Mouse (Mus musculus) kidney, adult 2 months (tissue): ENCODE data around the gene Atg16l2.

ENCODE experiments used
- CTCF ChIP-seq: fragments of 200-500 bp; conservative IDR thresholded peaks from 2 replicates; pipeline ENCODE4 v1.5.1; 2011; ENCODE audit warnings: low read depth, mild to moderate bottlenecking, control low read depth, low read length, moderate library complexity, mixed read lengths; ENCODE audit not compliant: insufficient read depth, insufficient read length
- POLR2A ChIP-seq: fragments of 200-500 bp; IDR thresholded peaks from one replicate; pipeline ENCODE4 v1.6.1; 2011; ENCODE audit warnings: low read depth, low read length, control low read depth

DNA sequence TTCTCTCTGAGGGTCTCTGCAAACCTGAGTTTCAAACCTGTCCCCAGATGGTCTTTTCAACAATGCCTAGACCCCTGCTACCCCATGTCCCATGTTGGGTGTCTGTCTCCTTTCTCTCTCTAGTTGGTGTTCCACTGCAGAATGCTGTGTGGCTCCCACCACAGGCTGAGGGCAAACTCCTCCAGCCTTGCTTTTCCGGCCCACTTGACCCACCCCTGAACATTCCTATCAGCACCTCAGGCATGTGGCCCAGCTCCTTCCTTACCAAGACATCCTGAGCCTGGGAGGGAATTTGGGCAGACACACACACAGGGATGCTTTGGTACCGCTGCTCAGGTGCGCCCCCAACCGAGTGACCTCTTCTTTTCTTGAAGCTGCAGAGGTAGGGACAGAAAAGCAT lies 8.4 kb downstream of the Atg16l2 start:
- TF ChIP-seq POLR2A = no peak
- no peak for TF ChIP-seq CTCF
